Mouse (Mus musculus) liver, postnatal 0 days (tissue): ENCODE results near the gene Hacd2.

ENCODE experiments used
- CTCF ChIP-seq: sonication (generic); IDR thresholded peaks from 2 replicates; pipeline ENCODE4 v1.5.1; 2016; ENCODE audit warnings: antibody characterized with exemption, low read depth
- EP300 ChIP-seq: IDR thresholded peaks from 2 replicates; pipeline ENCODE4 v1.6.1; 2016; ENCODE audit warnings: antibody characterized with exemption, low read depth, mild to moderate bottlenecking

- TF ChIP-seq CTCF = no peak
- TF ChIP-seq EP300 = no peak
Measured at GRCm38 (mm10) chr16:35034971-35035370, 12.7 kb downstream of the Hacd2 start.
